Mouse (Mus musculus) thymus, adult 2 months (tissue): ENCODE data around the gene Ralbp1. TPM values are rescaled to one million over a fixed set of nuclear protein-coding genes. Genes with fewer than 3 reads are reported as not detected.

Experiments used
- DNase-seq: peaks from one replicate; pipeline ENCODE4 v3.0.0; 2021
- H3K27ac ChIP-seq: fragments of 200-500 bp; 2 replicates; pipeline ENCODE4 v1.5.1; 2012; ENCODE audit warnings: low read length, control low read depth; ENCODE audit not compliant: control insufficient read depth, insufficient read depth
- H3K27me3 ChIP-seq: fragments of 200-500 bp; 2 replicates; pipeline ENCODE4 v1.6.1; 2012; ENCODE audit warnings: mild to moderate bottlenecking, low read length, moderate library complexity, mixed read lengths; ENCODE audit not compliant: control insufficient read depth, insufficient read depth
- H3K36me3 ChIP-seq: fragments of 200-500 bp; 2 replicates; pipeline ENCODE4 v1.6.1; 2012; ENCODE audit warnings: mild to moderate bottlenecking, low read length, moderate library complexity; ENCODE audit not compliant: control insufficient read depth, insufficient read depth
- H3K4me1 ChIP-seq: fragments of 200-500 bp; replicated peaks from 2 replicates; pipeline ENCODE4 v1.6.1; 2012; ENCODE audit warnings: low read length; ENCODE audit not compliant: control insufficient read depth, insufficient read depth
- H3K4me3 ChIP-seq: fragments of 200-500 bp; 2 replicates; pipeline ENCODE4 v1.5.1; 2012; ENCODE audit warnings: mild to moderate bottlenecking, low read length, control low read depth, moderate library complexity; ENCODE audit not compliant: control insufficient read depth, insufficient read depth
- CTCF ChIP-seq: fragments of 200-500 bp; IDR thresholded peaks from 2 replicates; pipeline ENCODE4 v1.5.1; 2012; ENCODE audit warnings: mild to moderate bottlenecking, control low read depth, low read length, moderate library complexity, borderline replicate concordance; ENCODE audit not compliant: control insufficient read depth, poor library complexity, insufficient read depth; ENCODE audit errors: extremely low read depth
- POLR2A ChIP-seq: fragments of 200-500 bp; IDR thresholded peaks from 2 replicates; pipeline ENCODE4 v1.6.1; 2012; ENCODE audit warnings: mild to moderate bottlenecking, low read length, control low read depth, moderate library complexity; ENCODE audit not compliant: control insufficient read depth, poor library complexity, insufficient read depth; ENCODE audit errors: extremely low read depth
- WGBS: fragments of 180-500 bp; shearing (Covaris S2); methylation state at CpG from one replicate; pipeline ENCODE4 v1.1.7; 2018; 5-methylcytosine and 5-hydroxymethylcytosine counted together
- polyA plus RNA-seq: library from polyadenylated mRNA; depleted of rRNA; stranded (reverse); fragments of >200 nt; gene quantifications from 2 replicates; pipeline ENCODE4 v1.2.3, GENCODE M21; 2012; rRNA removed

The Ralbp1 gene
- polyA plus RNA-seq, 1 experiment, result 47.6 TPM

DNA sequence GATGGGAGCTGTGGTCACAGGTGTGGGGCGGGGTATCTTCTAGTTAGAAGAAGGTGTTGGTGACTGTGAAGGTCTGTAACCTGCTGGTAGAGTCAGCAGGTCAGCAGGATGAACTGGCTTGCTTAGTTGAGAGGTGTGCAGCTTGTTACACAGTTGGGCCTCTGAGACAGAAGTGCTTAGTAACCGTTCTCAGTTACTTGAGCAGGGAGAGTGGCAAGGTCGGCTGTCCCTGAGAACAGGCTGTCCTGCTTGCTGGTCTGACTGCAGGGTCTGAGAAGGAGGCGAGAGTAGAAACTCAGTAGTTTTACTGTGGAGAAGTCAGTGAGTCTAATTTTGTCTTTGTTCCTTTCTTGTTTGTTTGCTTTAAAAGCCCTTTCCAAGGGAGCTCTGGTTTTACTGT is 79.6 kb downstream of the Ralbp1 start:
- no peaks in the 10 kb centered on the region for H3K27me3 ChIP-seq
- H3K27ac ChIP-seq, result no peak overlapping the region
- no peaks in the 10 kb centered on the region; the same call in 1 of the 2 replicates for H3K4me1 ChIP-seq
- 83% methylated on average over 4 of the region's 4 CpGs for WGBS
- no peak overlapping the region for H3K4me3 ChIP-seq
- TF ChIP-seq CTCF (no peak), POLR2A (no peak)
- no peak for DNase-seq
- H3K36me3 ChIP-seq, result no peaks in the 10 kb centered on the region; the same call in 1 of the 2 replicates

DNA sequence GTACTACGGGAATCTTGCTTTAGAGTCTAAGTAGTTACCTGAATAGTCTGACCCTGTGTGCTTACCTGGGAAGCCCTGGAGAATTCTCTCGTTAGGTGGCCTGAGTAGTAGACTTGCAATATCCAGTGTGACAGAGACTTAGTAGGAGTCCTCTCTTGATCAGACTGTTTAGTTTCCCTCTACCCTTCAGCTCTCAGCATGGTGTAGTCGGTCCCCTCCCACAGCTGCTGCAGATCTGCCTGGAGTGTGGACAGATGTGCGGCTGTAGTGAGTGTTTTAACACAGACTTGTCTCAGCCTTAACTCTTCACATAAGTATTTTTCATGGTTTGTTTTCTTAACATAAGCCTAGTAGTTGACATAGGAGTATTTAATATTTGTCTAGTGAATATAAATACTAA is 83.6 kb downstream of the Ralbp1 start:
- TF ChIP-seq POLR2A (no peak), CTCF (no peak)
- 88% methylated on average over 4 of the region's 4 CpGs for WGBS

DNA sequence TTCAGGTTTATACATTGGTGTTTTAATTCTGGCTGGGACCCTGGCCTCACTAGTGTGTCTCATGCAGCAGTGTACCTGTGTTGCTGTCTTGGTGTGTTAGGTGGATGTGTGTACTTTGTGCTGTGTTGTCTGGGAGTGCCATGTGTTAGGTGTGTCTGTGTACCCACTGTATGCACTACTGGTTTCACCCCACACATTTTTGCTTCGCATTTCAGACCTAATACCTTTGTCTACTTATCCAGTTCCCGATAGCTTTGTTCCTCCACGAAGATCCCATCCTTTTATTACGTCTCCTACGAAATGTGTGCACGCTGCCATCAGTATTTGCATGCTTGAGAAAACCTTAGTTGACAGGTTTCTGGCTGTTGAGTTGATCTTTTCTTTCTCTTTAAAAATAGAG is 85.1 kb downstream of the Ralbp1 start:
- no peak for DNase-seq
- WGBS, result 96% methylated on average over 6 of the region's 6 CpGs
- Histone ChIP-seq H3K27ac (no peak overlapping the region), H3K4me3 (no peak overlapping the region), H3K4me1 (no peaks in the 10 kb centered on the region; the same call in 1 of the 2 replicates), H3K27me3 (no peaks in the 10 kb centered on the region), H3K36me3 (no peaks in the 10 kb centered on the region; the same call in 1 of the 2 replicates)
- TF ChIP-seq CTCF (no peak), POLR2A (no peak)

More for the DNA sequence above, 83.6 kb downstream of the Ralbp1 start:
- no peak for DNase-seq
- H3K27me3 ChIP-seq, result no peaks in the 10 kb centered on the region
- no peaks in the 10 kb centered on the region; the same call in none of the 2 replicates for H3K4me1 ChIP-seq
- no peaks in the 10 kb centered on the region; the same call in 1 of the 2 replicates for H3K36me3 ChIP-seq
- H3K27ac ChIP-seq, result no peak overlapping the region
- no peak overlapping the region for H3K4me3 ChIP-seq

GRCm38 (mm10) chr17:65799353-65799752 is 86.2 kb downstream of the Ralbp1 start:
- WGBS, result 78% methylated on average over 1 of the region's 1 CpGs
- H3K4me3 ChIP-seq, result no peak overlapping the region

DNA sequence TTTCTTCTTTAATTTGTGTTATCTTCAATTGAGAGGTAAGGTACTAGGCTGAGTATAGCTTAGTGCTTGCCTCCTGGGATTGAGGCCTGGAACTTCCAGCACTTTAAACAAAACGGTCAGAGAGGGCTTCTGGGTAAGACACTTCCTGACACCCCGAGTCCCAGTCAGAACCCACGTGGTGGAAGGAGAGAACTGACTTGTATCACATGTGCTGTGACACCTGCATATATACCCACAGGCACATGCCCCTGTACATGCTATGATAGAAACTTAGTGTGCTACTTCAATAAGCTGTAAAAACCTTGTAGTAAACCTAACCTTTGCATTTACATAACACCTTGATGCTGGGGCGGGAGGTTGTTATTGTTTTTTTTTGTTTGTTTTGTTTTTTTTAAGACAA is 87.2 kb downstream of the Ralbp1 start:
- Histone ChIP-seq H3K4me3 (no peak overlapping the region), H3K36me3 (no peaks in the 10 kb centered on the region), H3K27me3 (no peaks in the 10 kb centered on the region), H3K27ac (no peak overlapping the region), H3K4me1 (no peaks in the 10 kb centered on the region; the same call in 1 of the 2 replicates)
- 25% methylated on average over 4 of the region's 4 CpGs for WGBS
- peak; percentile 27 for DNase-seq
- TF ChIP-seq POLR2A, result no peak

More at GRCm38 (mm10) chr17:65799353-65799752, 86.2 kb downstream of the Ralbp1 start:
- Histone ChIP-seq H3K36me3 (no peaks in the 10 kb centered on the region; the same call in 1 of the 2 replicates), H3K27me3 (no peaks in the 10 kb centered on the region), H3K27ac (no peak overlapping the region), H3K4me1 (no peaks in the 10 kb centered on the region; the same call in 1 of the 2 replicates)
- no peak for DNase-seq
- no peak for TF ChIP-seq POLR2A
- no peak for TF ChIP-seq CTCF

Other genes starting within 250 kb of the Ralbp1 start
- gene Txndc2, start 243.6 kb downstream of the Ralbp1 start, polyA plus RNA-seq, result not detected in 2 replicates
- 4.8 and 6.5 TPM in 2 replicates for gene Rab31, start 113.0 kb downstream of the Ralbp1 start, polyA plus RNA-seq
- 36.6 and 40.1 TPM in 2 replicates for gene Ppp4r1, start 103.2 kb downstream of the Ralbp1 start, polyA plus RNA-seq
- gene Twsg1, start 65.4 kb upstream of the Ralbp1 start, polyA plus RNA-seq, result 33.9 and 35.2 TPM in 2 replicates
- gene Ankrd12, start 191.3 kb upstream of the Ralbp1 start, polyA plus RNA-seq, result 7.9 and 8.9 TPM in 2 replicates
- 37.0 and 41.1 TPM in 2 replicates for gene Ndufv2, start 215.8 kb upstream of the Ralbp1 start, polyA plus RNA-seq
- 95.9 and 99.5 TPM in 2 replicates for gene Washc1, start 225.7 kb upstream of the Ralbp1 start, polyA plus RNA-seq
- 21.5 and 22.2 TPM in 2 replicates for gene Ddx11, start 237.7 kb upstream of the Ralbp1 start, polyA plus RNA-seq